Mouse (Mus musculus) spleen, adult 2 months (tissue): Measurements from ENCODE around the gene Pdcd1lg2.

Source experiments
- CTCF ChIP-seq: fragments of 200-500 bp; IDR thresholded peaks from 2 replicates; pipeline ENCODE4 v1.5.1; 2011; ENCODE audit warnings: mild to moderate bottlenecking, inconsistent platforms; ENCODE audit not compliant: insufficient read depth, insufficient read length, insufficient replicate concordance; ENCODE audit errors: extremely low read depth
- POLR2A ChIP-seq: fragments of 200-500 bp; IDR thresholded peaks from 2 replicates; pipeline ENCODE4 v1.6.1; 2011; ENCODE audit warnings: low read depth, low read length, inconsistent platforms

- no peak for TF ChIP-seq CTCF
- TF ChIP-seq POLR2A = no peak
Observed at GRCm38 (mm10) chr19:29371284-29372081, 39.2 kb upstream of the Pdcd1lg2 start.
